Mouse (Mus musculus): ENCODE measurements around the gene Gm8660. TPM values are rescaled to one million over a fixed set of nuclear protein-coding genes. Genes with fewer than 3 reads are reported as not detected.
"Not testable (repeated sequence)": the region's sequence is repeated elsewhere in the genome, so short reads cannot be mapped to it uniquely, and the experiment has no call there.

Gm8660 gene
- not detected in 2 replicates for total RNA-seq (2017)

- ATAC-seq (replicated peaks; ENCODE audit: low read depth, poor library complexity, severe bottlenecking), result not testable (repeated sequence)
Observed at GRCm38 (mm10) chr7:22370939-22371338, at the start of gene Gm8660. Gene Gm8660 (minus strand): TSS chr7:22371039.

GRCm38 (mm10) chr7:22413283-22413682 is 42.4 kb upstream of the Gm8660 start, which contains the start of gene Vmn1r148:
Gene Vmn1r148 (plus strand): TSS chr7:22413583.
- not testable (repeated sequence) for ATAC-seq (replicated peaks; ENCODE audit: low read depth, poor library complexity, severe bottlenecking)

GRCm38 (mm10) chr7:22329617-22330016 is 41.2 kb downstream of the Gm8660 start, which contains the start of gene Gm4187:
Gene Gm4187 (minus strand): TSS chr7:22329717.
- ATAC-seq (replicated peaks; ENCODE audit: low read depth, poor library complexity, severe bottlenecking), result not testable (repeated sequence)

Other genes starting within 250 kb of the Gm8660 start
- not detected in 2 replicates for gene Gm10666, start 236.3 kb downstream of the Gm8660 start, total RNA-seq (2017)
- not detected in 2 replicates for gene Vmn1r142, start 207.0 kb downstream of the Gm8660 start, total RNA-seq (2017)
- gene Vmn1r143, start 181.7 kb downstream of the Gm8660 start, total RNA-seq (2017), result not detected in 2 replicates
- gene Gm8653, start 169.8 kb downstream of the Gm8660 start, total RNA-seq (2017), result not detected in 2 replicates
- gene Gm8453, start 141.6 kb downstream of the Gm8660 start, total RNA-seq (2017), result not detected in 2 replicates
- gene Gm4187, start 41.3 kb downstream of the Gm8660 start, total RNA-seq (2017), result not detected in 2 replicates
- not detected in 2 replicates for gene Vmn1r148, start 42.5 kb upstream of the Gm8660 start, total RNA-seq (2017)
- gene Vmn1r149, start 67.2 kb upstream of the Gm8660 start, total RNA-seq (2017), result not detected in 2 replicates
- gene Gm10665, start 93.0 kb upstream of the Gm8660 start, total RNA-seq (2017), result not detected in 2 replicates
- gene Vmn1r151, start 128.6 kb upstream of the Gm8660 start, total RNA-seq (2017), result not detected in 2 replicates
- gene Vmn1r152, start 151.9 kb upstream of the Gm8660 start, total RNA-seq (2017), result not detected in 2 replicates
- gene Gm8677, start 163.8 kb upstream of the Gm8660 start, total RNA-seq (2017), result not detected in 2 replicates
- not detected in 2 replicates for gene Gm4201, start 194.3 kb upstream of the Gm8660 start, total RNA-seq (2017)
- gene Gm4565, start 217.1 kb upstream of the Gm8660 start, total RNA-seq (2017), result not detected in 2 replicates

All from common myeloid progenitor, adult 5-6 weeks (primary cell).